Mouse (Mus musculus) induced T-regulatory cell, adult 2 months (primary cell): ENCODE results near the gene Apc2.

Source experiments
- DNase-seq: peaks from one replicate; pipeline ENCODE4 v3.0.0-alpha.2; 2012; ENCODE audit warnings: low read depth

The Apc2 gene

GRCm38 (mm10) chr10:80321014-80321669, 25.4 kb downstream of the Apc2 start:
- DNase-seq = peak; percentile 80

- no peak for DNase-seq
Observed at GRCm38 (mm10) chr10:80321670-80322581, 26.1 kb downstream of the Apc2 start.

- DNase-seq = peak; percentile 76
Observed at GRCm38 (mm10) chr10:80322811-80323211, 27.0 kb downstream of the Apc2 start.

- DNase-seq = peak; percentile 85
Observed at GRCm38 (mm10) chr10:80323261-80324119, 27.7 kb downstream of the Apc2 start.

- no peak for DNase-seq
Observed at GRCm38 (mm10) chr10:80324120-80325037, 28.6 kb downstream of the Apc2 start.

- no peak for DNase-seq
Observed at GRCm38 (mm10) chr10:80325045-80325444, 29.3 kb downstream of the Apc2 start.

- DNase-seq = peak; percentile 97
Observed at GRCm38 (mm10) chr10:80329273-80330081, 33.7 kb downstream of the Apc2 start, which contains the start of the genes Pcsk4 and Reep6. Pcsk4 (minus strand) TSS chr10:80329498. Reep6 (plus strand) TSS chr10:80329953.

- DNase-seq = no peak
Observed at GRCm38 (mm10) chr10:80330084-80330483, 34.3 kb downstream of the Apc2 start.

GRCm38 (mm10) chr10:80330888-80331287, 35.1 kb downstream of the Apc2 start:
- DNase-seq = no peak

- DNase-seq = no peak
Observed at GRCm38 (mm10) chr10:80331636-80332524, 36.1 kb downstream of the Apc2 start.

- DNase-seq = no peak
Observed at GRCm38 (mm10) chr10:80332525-80332989, 36.8 kb downstream of the Apc2 start.

GRCm38 (mm10) chr10:80336263-80336662, 40.5 kb downstream of the Apc2 start:
- peak; percentile 46 for DNase-seq

GRCm38 (mm10) chr10:80339941-80340750, 44.4 kb downstream of the Apc2 start:
- peak; percentile 91 for DNase-seq

- no peak for DNase-seq
Observed at GRCm38 (mm10) chr10:80341026-80341425, 45.2 kb downstream of the Apc2 start.

- DNase-seq = peak; percentile 53
Observed at GRCm38 (mm10) chr10:80341491-80342304, 45.9 kb downstream of the Apc2 start.

- no peak for DNase-seq
Observed at GRCm38 (mm10) chr10:80342305-80342748, 46.5 kb downstream of the Apc2 start.
